Mouse (Mus musculus) Muller cell, postnatal 12 days (primary cell): ENCODE data around the gene Acacb.
A peak's percentile ranks its signal among the peaks of the same experiment; 100 is the strongest.

Experiments used
- DNase-seq: peaks from one replicate; pipeline ENCODE4 v3.0.0-alpha.2; 2015; ENCODE audit errors: inconsistent ontology term

Acacb gene

GRCm38 (mm10) chr5:114134091-114134534 lies 12.2 kb upstream of the Acacb start:
- DNase-seq = peak; percentile 48

GRCm38 (mm10) chr5:114135516-114135915 lies 10.8 kb upstream of the Acacb start:
- no peak for DNase-seq

- peak; percentile 72 for DNase-seq
These were observed 8.7 kb upstream of the Acacb start for GRCm38 (mm10) chr5:114137481-114138276.

- DNase-seq = peak; percentile 48
These were observed 7.8 kb upstream of the Acacb start for GRCm38 (mm10) chr5:114138277-114139164.

- peak; percentile 89 for DNase-seq
These were observed 7.2 kb upstream of the Acacb start for GRCm38 (mm10) chr5:114139175-114139574.

- no peak for DNase-seq
These were observed 973 bp downstream of the Acacb start for GRCm38 (mm10) chr5:114147043-114147972.

- DNase-seq = no peak
These were observed 6.2 kb downstream of the Acacb start for GRCm38 (mm10) chr5:114152359-114153092.

- DNase-seq = peak; percentile 64
These were observed 7.2 kb downstream of the Acacb start for GRCm38 (mm10) chr5:114153490-114153889.

GRCm38 (mm10) chr5:114154765-114155164 lies 8.4 kb downstream of the Acacb start:
- DNase-seq = no peak

GRCm38 (mm10) chr5:114155168-114155933 lies 9.0 kb downstream of the Acacb start:
- no peak for DNase-seq

- DNase-seq = no peak
These were observed 10.9 kb downstream of the Acacb start for GRCm38 (mm10) chr5:114157236-114157635.

GRCm38 (mm10) chr5:114161424-114161823 lies 15.1 kb downstream of the Acacb start:
- DNase-seq = no peak

GRCm38 (mm10) chr5:114162106-114162815 lies 15.9 kb downstream of the Acacb start:
- DNase-seq = peak; percentile 63

GRCm38 (mm10) chr5:114163117-114163696 lies 16.9 kb downstream of the Acacb start:
- no peak for DNase-seq

GRCm38 (mm10) chr5:114170345-114170744 lies 24.0 kb downstream of the Acacb start:
- no peak for DNase-seq

GRCm38 (mm10) chr5:114172936-114173335 lies 26.6 kb downstream of the Acacb start:
- no peak for DNase-seq

- DNase-seq = no peak
These were observed 27.1 kb downstream of the Acacb start for GRCm38 (mm10) chr5:114173458-114173857.

GRCm38 (mm10) chr5:114173877-114174581 lies 27.7 kb downstream of the Acacb start:
- DNase-seq = no peak
